Mouse (Mus musculus) brain, embryonic 14.5 days (tissue): ENCODE data around the gene Olfr1510. TPM values are rescaled to one million over a fixed set of nuclear protein-coding genes. Genes with fewer than 3 reads are reported as not detected.
"Not testable (repeated sequence)": the region's sequence is repeated elsewhere in the genome, so short reads cannot be mapped to it uniquely, and the experiment has no call there.

Experiments used
- DNase-seq: peaks from one replicate; pipeline ENCODE4 v3.0.0-alpha.2; 2011; ENCODE audit warnings: low read depth
- CTCF ChIP-seq: fragments of 200-500 bp; IDR thresholded peaks from 2 replicates; pipeline ENCODE4 v1.5.1; 2012; ENCODE audit warnings: inconsistent platforms, mild to moderate bottlenecking, moderate library complexity, borderline replicate concordance; ENCODE audit not compliant: insufficient read depth, insufficient read length; ENCODE audit errors: extremely low read depth
- POLR2A ChIP-seq: fragments of 200-500 bp; IDR thresholded peaks from 2 replicates; pipeline ENCODE4 v1.6.1; 2012; ENCODE audit warnings: mild to moderate bottlenecking, inconsistent platforms, borderline replicate concordance; ENCODE audit not compliant: poor library complexity, insufficient read depth, insufficient read length, severe bottlenecking; ENCODE audit errors: extremely low read depth
- polyA plus RNA-seq: library from polyadenylated mRNA; depleted of rRNA; stranded (reverse); fragments of >200 nt; gene quantifications from 2 replicates; pipeline ENCODE4 v1.2.3, GENCODE M21; 2012; rRNA removed

The Olfr1510 gene
- polyA plus RNA-seq = not detected in 2 replicates

DNA sequence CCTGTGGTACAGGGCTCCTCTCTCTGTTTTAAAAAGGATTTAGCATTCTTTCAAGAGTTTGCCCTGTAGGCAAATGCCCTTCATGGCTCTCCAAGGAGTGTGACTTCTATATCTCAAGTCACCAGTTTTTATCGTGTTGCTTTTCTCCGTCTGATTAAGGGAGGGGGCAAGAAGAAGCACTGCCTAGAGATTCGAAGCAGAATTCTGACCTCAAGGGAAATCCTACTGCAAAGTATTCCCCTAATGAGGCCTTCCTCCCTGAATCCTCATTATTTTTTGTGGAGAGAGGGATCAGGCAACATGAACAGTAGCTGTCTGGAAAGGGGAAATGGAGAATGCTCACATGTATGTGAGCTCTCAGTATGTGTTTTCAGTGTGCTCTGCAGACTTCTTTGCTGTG, at the start of gene Olfr1510:
Olfr1510 (minus strand) TSS at position 101 of the 400 bp plus-strand sequence.
- TF ChIP-seq CTCF = no peak
- no peak for TF ChIP-seq POLR2A
- no peak for DNase-seq

DNA sequence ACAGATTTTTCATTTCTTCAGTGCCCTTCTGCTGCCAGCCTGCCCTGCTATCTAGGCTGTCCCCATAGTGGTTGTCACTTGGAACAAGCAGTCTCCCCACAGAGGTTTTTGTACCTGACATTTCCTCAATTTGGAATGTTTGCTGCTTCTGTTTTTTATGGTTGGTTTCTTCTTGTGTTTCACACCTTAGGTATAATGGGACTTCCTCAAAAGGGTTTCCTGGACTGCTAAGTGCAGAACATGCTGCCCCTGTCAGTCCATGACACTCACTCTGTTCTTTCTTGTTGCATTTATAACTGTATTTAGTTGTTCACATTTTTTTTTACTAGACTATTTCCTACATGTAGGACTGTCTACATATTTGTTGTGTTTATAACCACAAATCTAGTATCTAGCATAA, 47.8 kb upstream of the Olfr1510 start:
- DNase-seq = no peak
- TF ChIP-seq CTCF (no peak), POLR2A (no peak)

DNA sequence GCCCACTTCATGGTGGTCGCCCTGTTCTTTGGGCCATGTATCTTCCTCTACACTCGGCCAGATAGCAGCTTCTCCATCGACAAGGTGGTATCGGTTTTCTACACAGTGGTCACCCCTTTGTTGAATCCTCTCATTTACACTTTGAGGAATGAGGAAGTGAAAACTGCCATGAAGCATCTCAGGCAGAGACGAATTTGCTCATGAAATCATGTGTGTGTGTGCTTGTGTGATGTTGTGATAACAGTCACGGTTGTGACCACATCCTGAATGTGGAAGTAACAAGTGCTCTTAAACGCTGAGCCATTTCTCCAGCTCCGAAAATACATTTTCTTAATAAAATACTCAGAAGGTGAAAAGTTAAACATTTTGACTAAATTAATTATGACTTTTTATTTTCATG, 37.0 kb upstream of the Olfr1510 start:
- no peak for DNase-seq
- no peak for TF ChIP-seq CTCF
- TF ChIP-seq POLR2A = no peak

DNA sequence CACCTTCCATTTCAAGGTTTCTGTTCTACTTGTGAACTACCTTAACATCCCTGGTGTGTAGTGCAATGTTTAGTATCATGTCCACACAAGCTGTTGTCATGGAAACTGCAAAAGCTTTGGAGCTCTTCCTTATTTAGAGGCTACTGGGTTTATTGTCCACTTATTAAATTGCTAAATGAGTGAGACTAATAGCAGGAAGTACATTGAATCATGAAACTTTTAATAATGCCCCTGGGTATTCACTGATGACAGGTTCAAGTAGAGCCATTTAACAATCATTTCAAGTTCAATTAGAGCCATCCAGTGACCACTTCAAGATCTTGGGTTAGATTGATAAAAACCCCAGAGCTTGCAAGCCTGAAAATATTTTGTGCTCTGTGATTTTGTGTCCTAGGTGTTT, 28.5 kb upstream of the Olfr1510 start, which contains the start of gene Olfr1509:
Olfr1509 (plus strand) TSS at position 301 of the 400 bp plus-strand sequence.
- no peak for DNase-seq
- TF ChIP-seq CTCF (no peak), POLR2A (no peak)

DNA sequence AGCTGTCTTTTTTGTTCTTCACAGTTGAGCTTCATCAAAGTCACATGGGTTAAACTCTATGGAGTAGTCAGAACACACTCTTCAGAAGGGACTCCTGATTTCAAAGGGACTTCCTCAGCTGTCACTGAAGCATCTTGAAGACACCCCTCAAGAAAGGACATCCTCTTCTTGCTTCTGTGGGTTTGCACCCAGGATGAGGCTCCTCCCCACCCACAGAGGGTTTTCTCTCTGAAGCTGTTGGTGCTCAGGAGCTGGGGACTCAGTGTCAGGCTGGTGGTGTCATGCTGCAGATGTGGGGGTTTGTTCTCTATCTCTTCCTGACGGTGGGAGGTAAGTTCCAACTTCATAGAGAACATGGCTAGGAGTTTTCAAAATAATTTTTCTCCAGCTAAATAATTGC, 13.5 kb upstream of the Olfr1510 start:
- DNase-seq = no peak
- TF ChIP-seq CTCF = no peak

DNA sequence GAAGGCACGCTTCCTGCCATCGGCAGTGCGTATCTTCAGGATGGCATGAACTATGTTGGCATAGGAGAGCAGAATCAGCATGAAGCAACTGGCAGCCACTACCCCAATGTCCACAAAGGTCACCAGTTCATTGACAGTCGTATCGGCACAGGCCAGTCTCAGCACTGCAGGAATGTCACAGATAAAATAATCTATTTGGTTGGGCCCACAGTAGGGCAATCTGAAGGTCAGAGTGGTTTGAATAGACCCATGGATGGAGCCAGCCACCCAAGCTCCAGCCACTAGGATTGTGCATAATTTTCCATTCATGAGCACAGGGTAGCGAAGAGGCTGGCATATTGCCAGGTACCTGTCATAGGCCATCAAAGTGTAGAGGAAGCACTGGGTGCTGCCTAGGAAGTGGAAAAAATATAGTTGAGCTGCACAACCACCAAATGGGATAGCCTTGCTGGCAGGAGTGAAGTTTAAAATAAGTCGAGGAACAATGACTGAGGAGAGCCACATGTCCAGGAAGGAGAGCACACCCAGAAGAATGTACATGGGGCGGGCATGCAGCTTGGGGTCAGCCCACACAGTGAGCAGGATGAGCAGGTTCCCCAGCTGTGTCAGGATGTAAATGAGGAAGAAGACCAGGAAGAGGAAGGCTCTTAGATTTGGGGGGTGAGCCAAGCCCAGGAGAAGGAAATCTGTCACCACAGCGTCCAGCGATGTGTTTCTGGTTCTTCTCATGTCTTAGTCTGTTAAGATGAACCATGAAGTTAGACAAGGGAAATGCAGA, 3.8 kb downstream of the Olfr1510 start:
- not testable (repeated sequence) for DNase-seq

DNA sequence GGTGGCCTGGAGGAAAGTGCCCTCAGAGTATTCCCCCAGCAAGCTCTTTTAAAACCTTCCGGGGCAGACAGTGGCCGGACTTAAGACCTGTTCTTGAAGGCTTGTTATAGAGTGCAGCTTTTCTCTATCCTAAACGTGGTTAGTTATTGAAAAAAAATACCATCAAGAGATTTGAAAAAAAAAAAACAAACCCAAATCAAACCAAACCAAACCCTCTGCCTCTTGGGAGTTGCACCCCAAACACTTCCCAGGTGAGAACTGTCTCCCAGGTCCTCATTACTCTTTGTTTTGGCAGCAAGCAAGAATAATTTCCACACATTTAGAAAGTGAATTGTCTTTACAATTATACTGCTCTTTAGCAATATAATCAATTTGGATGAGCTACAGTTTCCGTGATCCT, 16.9 kb downstream of the Olfr1510 start, which contains the start of gene Olfr1511:
Olfr1511 (minus strand) TSS at position 101 of the 400 bp plus-strand sequence.
- DNase-seq = no peak

DNA sequence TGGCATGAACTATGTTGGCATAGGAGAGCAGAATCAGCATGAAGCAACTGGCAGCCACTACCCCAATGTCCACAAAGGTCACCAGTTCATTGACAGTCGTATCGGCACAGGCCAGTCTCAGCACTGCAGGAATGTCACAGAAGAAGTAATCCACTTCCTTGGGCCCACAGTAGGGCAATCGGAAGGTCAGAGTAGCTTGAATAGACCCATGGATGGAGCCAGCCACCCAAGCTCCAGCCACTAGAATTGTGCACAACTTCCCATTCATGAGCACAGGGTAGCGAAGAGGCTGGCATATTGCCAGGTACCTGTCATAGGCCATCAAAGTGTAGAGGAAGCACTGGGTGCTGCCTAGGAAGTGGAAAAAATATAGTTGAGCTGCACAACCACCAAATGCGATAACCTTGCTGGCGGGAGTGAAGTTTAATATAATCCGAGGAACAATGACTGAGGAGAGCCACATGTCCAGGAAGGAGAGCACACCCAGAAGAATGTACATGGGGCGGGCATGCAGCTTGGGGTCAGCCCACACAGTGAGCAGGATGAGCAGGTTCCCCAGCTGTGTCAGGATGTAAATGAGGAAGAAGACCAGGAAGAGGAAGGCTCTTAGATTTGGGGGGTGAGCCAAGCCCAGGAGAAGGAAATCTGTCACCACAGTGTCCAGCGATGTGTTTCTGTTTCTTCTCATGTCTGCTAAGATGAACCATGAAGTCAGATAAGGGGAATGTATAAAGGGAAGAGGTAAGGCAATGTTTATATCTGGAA, 23.9 kb downstream of the Olfr1510 start:
- not testable (repeated sequence) for DNase-seq

More for the DNA sequence above, 16.9 kb downstream of the Olfr1510 start, which contains the start of gene Olfr1511:
- no peak for TF ChIP-seq POLR2A
- TF ChIP-seq CTCF = no peak

DNA sequence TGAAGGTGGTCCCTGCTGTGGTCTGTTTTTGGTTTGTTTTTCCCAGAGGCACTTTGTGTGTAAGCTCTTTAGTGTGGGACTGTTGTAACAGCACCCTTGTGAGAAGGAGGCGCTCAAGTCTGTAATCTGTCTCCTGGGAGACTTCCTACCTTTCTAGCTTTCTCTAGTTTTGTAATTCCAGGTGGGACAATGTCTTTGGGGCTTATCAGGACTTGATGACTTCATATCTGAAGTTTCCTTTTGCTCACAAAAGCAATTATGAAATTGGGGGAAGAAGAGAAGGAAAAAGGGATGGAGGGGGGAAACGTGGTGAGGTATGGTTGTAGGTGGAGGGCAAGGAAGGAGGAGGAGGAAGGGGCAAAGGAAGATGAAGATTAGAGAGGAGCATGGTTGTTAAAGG, 35.1 kb downstream of the Olfr1510 start, which contains the start of gene Olfr1512:
Olfr1512 (minus strand) TSS at position 101 of the 400 bp plus-strand sequence.
- no peak for DNase-seq
- TF ChIP-seq CTCF (no peak), POLR2A (no peak)

DNA sequence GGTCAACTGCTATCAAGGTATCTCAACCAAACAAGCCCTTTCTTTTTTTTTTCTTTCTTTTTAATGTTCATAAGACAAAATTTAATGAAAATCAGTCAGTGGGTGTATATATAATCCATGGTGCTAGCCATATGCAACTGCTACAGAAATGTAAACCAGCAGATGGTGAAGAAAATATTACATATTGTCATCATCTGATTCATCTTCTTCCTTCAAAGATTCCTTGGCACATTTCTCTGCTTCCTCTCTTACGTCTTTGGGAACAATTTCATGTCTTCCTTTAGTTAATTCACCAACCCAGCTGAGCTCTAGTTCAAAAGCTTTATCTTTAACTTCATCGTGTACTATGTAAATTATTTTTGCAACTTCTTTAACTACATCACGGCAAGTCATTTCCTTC, 45.4 kb downstream of the Olfr1510 start:
- TF ChIP-seq CTCF = no peak
- no peak for TF ChIP-seq POLR2A
- DNase-seq = no peak

Other genes starting within 250 kb of the Olfr1510 start
- 28.9 and 44.9 TPM in 2 replicates for gene Supt16, start 217.0 kb downstream of the Olfr1510 start, polyA plus RNA-seq
- 54.4 and 75.4 TPM in 2 replicates for gene Chd8, start 156.6 kb downstream of the Olfr1510 start, polyA plus RNA-seq
- 54.6 and 58.9 TPM in 2 replicates for gene Tox4, start 135.2 kb downstream of the Olfr1510 start, polyA plus RNA-seq
- 51.7 and 59.0 TPM in 2 replicates for gene Rab2b, start 134.8 kb downstream of the Olfr1510 start, polyA plus RNA-seq
- gene Mettl3, start 109.2 kb downstream of the Olfr1510 start, polyA plus RNA-seq = 46.1 and 46.2 TPM in 2 replicates
- gene Sall2, start 85.6 kb downstream of the Olfr1510 start, polyA plus RNA-seq = 57.8 and 72.6 TPM in 2 replicates
- gene Olfr1513, start 58.0 kb downstream of the Olfr1510 start, polyA plus RNA-seq = not detected in 2 replicates
- not detected in 2 replicates for gene Olfr1512, start 35.2 kb downstream of the Olfr1510 start, polyA plus RNA-seq
- not detected in 2 replicates for gene Olfr1511, start 17.0 kb downstream of the Olfr1510 start, polyA plus RNA-seq
- not detected in 2 replicates for gene Olfr1509, start 28.6 kb upstream of the Olfr1510 start, polyA plus RNA-seq
- not detected in 2 replicates for gene Olfr1508, start 53.1 kb upstream of the Olfr1510 start, polyA plus RNA-seq
- not detected in 2 replicates for gene Olfr1507, start 81.4 kb upstream of the Olfr1510 start, polyA plus RNA-seq